Mouse (Mus musculus) fibroblast of lung, adult 2 months (primary cell): ENCODE measurements around the gene Cyren.

Experiments
- DNase-seq: peaks from one replicate; pipeline ENCODE4 v3.0.0-alpha.2; 2011; ENCODE audit warnings: low read depth

Cyren gene

DNA sequence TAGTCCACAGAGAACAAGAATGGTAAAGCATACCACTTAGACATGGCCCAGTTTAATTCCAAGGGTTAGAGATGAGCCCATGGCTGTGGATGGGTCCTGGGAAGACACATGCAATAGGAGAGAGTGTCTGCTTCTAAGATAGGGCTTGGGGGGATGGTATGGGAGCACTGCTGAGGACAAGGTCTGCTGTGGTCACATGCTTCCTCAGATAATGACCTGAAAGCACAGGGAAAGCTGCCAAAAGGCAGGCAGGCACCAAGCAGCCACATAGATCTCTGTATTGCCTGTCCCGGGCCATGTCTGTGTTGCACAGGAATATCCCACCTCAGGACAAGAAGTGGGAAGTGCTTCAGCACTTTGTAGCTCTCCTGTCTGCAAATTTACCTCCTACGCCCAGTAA, 21.3 kb upstream of the Cyren start:
- DNase-seq = no peak

GRCm38 (mm10) chr6:34896168-34896780, 18.4 kb upstream of the Cyren start:
- no peak for DNase-seq

DNA sequence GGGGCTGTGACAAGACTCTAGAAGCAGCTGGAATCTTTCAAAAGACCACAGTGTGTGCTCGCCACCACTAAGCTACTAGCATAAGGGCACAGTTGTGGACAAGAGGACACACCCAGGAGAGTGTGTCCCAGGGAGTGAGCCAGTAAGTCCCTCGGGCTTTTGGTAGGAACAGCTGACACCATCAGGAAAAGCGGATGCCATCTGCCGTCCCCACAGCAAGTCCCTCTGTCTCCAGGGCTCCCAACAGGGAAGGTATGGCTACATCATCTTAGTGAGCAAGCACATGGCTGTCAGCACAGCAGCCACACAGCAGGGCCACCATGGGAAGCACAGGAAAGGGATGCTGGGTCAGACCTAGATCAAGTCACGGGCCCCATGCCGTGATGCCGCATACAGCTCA, 17.7 kb upstream of the Cyren start:
- no peak for DNase-seq

DNA sequence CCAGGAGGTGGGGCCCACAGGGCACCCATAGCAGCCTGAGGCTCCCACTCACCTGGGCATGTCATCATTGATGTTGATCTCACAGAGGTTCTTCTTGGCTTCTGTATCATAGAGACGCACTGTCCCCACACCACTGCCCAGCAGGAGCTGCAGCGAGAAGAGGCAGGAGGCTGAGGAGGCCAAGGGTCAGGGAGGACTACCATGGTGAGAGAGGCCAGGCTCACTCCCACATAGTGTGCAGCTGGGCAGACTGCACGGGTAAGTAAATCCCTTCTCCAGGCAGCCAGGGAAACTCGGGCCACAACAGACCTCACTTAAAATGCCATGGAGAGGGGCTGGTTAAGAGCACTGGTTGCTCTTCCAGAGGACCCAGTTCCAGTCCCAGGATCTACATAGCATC, 11.3 kb upstream of the Cyren start:
- DNase-seq = no peak

DNA sequence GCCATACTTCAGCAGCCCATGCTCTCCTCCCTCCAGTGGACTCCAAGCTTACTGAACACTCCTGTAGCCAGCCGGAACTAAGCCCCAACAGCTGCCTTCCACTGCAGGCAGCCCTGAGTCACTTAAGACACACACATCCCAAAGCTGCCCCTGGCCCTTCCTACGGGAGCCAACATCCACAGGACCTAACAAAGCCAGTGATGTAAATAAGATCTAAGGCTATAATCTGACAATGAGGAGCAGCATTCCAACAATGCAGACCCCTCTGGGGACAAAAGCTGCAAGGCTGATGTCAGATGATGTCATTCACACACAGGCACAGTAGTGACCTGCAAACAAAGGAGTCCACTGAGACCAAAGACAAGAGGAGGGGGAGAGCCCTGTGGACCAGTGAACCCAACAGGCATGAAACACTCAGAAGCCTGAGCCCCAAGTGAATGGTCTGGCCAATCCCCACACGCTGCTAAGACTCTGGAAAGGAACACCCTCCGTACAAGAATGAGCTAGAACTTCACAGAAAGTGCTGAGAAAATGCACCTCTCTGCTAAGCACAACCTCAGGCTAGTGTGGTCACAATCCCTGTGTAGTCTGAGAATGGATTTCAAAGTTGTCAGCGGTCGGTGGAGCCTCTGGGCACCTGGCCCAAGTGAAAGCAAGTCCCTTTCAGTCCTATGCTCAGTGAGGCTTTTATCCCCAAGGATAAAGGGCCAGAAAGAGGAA, 9.4 kb upstream of the Cyren start:
- no peak for DNase-seq

DNA sequence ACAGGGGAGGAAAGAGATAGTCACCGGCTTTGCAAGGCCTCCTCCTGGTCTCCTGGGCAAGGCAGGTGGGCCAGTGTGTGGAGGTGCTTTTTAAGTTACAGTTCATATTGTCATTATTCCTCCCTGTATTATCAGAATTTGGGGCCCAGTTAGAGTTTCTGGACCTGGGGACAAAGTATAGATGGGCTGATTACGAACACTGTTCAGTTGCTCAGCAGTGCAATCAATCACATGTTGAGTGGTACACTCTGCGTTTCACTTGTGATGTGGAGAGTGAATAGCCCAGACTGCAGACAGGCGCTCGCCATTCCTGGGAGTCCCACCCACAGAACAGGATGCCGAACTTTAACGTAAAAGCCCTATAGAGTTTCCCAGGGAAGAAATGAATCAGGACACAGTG, 6.9 kb upstream of the Cyren start:
- no peak for DNase-seq

DNA sequence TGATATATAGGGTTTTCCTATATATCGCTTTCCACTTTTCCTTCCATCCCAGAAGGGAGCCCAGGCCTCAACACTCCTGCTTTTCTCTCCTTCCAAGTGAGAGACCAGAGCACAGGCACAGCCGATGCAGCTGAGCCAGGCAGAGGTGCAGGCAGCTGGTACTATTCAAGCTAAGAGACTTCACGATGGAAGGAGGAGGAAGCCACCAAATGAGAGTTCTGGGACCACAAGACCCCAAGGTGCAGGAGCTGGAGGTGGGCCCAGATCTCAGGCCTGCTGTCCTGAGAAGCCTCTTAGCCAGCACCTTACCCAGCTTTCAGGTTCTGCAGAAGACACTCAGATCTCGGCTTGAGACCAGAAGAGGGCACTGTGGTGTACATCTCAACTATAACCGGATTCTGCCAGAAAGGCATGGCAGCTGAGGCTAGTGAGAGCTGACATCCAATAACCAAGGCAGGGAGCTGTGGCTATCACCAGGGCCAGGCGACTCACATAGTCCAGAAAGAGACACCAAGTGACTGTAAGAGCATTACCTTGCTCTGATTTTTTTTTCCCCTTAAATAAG, 2.1 kb upstream of the Cyren start:
- peak; percentile 15 for DNase-seq

DNA sequence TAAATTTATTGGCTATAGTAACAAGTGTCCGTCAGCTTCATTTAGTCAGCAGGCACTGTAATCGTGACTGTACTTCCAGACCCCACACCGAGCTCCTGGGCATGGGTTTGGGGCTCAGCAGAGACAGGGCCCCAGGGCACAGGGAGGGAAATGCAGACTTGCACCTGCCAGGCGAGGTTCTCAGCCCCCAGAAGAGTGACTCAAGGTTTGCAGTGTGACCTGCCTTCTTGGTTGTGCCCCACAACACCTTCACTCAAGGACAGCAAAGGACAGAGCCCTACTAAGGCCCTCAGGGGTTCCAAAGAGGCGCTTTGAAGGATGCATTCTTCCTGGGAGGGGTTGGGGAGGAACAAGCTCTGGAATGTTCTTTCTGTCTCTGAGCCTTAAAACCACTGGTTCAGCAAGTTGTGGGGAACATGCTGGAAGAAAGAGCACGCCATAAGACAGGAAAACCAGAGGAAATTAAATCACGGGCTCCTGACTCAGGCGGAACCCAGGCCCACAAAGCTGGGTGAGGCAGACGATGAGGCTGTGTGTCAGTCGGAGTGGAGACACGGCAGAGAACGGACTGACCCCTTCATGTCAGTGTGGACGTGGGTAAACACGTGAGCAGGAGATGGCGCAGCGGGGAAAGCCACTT, 1.4 kb upstream of the Cyren start:
- no peak for DNase-seq

- DNase-seq = no peak
These were observed 1.1 kb downstream of the Cyren start for GRCm38 (mm10) chr6:34876835-34877156.

GRCm38 (mm10) chr6:34875966-34876834, 1.7 kb downstream of the Cyren start:
- no peak for DNase-seq

DNA sequence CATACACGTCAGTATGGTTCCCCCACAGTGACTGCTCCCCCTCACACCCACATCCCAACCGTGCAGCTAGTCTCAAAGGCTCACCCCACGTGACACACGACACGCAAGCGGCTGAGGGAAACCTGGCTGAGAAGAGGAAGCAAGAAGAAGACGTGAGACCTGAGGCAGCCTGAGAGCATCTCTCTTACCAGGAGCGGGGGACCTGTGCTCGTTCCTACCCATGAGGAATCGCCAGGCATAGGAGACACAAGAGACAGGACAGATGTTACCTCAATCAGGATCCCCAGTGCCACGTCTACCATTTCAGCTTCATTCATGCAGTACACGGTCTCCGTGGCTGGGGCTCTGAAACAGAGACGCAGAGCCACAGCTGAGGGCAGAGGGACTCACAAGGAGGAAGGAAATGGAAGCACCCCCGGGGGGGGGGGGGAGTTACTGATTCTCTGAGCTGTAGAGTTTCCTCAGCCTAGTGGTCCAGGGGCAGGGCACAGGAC, 2.5 kb downstream of the Cyren start:
- DNase-seq = no peak

DNA sequence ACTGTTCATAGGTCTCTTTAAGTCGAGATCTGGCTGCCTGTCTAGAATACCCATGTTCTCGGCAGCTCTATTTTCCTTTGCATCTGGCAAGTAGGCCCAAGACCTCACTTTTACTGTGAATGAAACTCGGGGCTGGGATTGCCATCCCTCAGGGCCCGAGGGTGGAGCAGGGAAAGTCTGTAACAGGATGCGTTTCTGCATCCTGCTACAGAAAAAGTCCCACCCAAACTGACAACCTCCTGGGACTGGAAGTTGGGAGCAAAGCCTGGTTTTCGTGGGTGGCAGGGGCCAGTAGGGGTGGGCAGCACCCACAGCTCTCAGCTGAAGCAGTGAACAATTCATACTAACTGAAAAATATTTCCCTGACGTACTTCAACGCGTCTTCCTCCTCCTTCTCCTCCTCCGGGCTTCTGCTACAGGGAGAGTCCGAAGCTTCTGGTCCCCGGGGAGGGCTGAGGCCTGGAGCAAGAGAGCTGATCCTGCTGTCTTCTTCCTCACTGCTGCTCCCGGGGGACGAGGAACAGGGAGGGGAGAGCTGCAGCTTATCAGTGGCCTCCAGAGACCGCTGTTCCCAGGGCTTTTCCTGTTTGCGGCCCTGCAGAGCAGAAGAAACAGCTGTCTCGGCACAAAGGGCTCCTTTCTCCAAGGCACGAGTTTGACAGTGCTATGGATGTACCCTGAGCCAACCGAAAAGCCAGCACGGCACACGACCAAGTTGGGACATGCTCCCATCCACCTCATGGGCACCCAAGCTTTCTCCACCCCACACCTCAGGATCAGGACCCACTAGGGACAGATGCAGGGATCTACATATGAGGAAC, 3.5 kb downstream of the Cyren start:
- no peak for DNase-seq

DNA sequence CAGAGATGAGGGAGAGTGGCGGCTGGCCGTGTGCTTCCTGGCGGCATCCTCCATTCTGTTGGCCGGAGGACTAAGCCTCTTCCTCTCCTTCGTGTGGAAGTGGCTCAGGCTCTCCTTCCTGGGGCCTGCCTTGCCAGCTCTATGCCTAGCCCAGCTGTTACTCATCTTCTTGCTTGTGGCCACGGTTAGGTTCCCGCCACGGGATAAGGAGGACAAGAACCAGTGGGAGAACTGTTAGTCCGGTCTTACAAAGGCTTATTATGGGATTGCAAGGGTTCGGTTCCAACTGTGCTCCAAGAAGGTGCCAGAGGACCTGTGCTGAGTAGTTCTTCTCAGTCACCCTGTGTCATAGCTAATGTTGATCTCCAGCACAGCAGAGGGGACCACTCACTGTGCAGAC, 5.0 kb downstream of the Cyren start:
- no peak for DNase-seq

DNA sequence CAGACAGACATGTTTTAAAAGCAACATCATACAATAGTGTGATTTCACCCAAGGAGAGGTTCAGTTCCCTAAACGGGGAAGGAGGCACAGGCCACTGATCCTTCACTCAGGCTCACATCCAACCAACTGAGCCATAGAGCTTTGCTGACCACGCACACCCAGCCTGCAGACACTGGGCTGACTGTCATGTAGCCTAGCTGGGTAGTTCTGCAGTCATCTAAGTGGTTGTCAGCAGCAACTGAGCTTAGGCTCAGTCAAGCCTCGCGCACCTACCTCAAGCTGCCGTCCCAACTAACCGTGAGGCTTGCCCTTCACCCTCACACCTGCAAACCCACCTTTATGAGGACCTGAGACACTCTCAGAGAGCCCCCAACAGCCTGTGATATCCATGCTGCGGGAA, 5.9 kb downstream of the Cyren start:
- DNase-seq = no peak

DNA sequence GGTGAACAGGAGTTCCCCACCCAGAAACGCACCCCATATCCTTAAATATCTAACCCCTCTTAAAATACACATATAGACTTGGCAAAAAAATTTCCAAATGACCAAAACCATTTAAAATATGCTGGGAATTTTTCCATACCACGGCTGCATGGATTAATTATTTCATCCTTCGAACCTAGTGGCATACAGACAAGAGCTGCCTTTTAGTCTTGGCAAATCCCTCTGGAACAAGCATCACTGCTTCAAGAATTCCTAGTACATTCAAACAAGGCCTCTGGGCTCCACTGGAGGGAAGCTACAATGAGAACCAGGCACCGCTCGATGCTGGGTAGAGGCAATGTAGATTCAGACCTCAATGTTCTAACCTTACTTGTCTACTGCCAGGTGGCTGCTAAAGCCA, 7.1 kb downstream of the Cyren start:
- no peak for DNase-seq

GRCm38 (mm10) chr6:34870136-34870535, 7.7 kb downstream of the Cyren start:
- no peak for DNase-seq

DNA sequence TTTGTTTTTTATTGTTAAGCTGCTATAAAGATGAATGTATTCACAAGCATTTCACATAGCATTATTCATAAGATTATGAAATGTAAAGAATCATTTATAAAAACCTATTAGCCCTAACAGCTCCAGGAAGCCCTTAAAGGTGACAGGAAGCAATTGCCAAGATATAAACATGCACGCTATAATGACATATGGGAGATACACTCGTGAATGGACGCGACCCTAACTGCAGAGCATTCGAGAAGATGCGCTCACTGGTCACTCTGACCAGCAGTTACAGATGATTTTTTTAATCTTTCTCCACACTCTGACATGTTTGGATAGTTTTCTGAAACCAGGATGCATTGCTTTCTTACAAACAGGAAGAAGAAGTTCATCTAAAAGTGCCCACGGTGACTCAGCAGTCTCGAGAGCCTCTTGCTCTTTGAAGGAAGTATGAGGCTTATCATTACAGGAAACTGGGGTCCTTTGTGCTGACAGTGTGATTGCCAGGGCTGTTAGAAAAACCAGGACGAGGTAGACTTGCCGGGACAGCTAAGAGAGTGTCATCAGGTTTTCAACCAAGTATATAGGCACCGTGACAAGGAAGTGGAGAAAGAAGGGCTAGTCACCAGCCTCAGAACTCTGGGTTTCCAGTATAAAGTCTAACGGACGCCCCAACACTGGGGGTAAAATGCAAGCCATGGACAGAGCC, 8.5 kb downstream of the Cyren start:
- no peak for DNase-seq

DNA sequence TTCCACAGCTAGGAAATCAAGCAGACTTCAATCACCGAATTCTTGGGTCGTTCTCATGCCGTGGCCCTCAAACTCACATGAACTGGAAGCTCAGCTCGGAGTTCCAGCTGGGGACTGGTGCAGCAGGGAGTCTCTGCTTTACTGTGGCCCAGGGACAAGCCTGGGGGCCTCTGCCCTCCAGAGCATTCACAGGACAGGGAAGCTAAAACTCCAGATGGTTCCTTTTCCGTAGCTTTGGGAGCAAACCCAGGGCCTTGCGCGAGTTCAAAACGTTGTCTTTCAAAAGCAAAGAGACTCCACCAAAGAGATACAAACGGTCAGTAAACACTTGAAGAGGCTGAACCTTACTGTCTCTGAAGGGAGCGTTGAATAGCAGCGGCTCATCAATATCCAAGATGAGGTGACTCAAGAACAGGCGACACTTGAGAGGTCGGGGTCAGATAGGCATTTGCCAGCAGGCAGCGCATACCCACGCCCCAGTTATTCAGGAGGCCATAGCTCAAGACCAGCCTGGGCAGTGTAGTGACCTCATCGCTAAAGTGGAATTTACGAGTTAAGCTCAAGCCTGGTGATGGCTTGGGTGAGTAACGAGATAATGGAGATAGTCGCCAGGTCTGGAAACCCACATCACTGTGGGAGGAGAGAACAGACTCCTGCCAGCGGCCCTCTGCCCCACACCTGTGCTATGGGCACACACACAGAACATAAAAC, 9.2 kb downstream of the Cyren start:
- DNase-seq = no peak

- no peak for DNase-seq
These were observed 9.9 kb downstream of the Cyren start for GRCm38 (mm10) chr6:34867995-34868350.

DNA sequence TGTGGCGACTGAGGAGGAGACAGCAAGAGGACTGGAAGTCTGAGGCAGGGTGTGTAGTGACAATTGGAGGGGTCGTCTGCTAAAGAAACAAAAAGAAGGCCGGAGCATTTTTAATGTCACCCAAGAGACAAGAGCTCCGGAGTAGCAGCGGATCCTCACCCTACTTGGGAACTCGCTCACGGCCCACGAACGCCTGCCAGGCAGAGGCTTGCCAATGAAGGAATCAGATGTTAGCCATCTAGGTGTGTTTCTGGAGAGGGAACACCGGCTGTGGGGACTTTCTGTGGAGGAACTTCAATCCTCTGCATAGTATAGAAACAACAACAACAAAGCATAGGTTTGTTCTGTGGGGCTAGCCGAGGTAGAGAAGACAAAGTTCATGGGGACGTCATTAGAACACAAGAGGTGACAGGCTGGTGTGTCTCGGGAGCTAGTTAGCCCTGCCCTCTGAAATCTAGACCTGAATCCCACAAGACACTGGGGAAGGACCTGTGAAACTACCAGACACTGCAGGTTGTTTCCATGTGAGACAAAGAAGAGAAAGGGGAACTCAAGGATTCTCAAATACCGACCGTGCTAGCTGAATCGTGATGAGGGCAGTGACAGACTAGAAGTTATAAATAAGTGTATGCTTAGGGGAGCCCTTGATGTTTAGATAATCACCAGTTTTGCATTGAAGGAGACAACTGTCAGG, 10.4 kb downstream of the Cyren start:
- DNase-seq = no peak
